In the genomic region with DNA sequence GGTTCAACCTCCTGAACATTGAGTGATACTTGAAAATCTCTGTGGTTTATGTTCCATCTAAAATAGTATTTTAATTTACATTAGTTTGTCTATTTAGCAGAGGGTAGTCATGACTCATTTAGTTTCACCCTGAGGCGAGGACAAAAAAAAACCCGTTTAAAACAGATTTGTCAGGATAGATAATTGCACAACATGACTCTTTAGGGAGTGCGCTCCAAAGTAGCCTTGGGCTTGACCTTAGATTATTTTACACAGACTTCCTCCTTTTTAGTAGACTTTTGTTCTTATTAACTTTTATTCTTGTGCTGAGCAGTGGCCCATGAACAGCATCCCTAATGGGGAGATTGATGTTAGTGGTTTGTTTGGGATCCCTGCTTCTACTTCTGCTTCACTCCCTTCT, we compare ENCODE assay signal across 31 mouse cellular contexts. TPM values are rescaled to one million over a fixed set of nuclear protein-coding genes. Genes with fewer than 3 reads are reported as not detected.
A peak's percentile ranks its signal among the peaks of the same experiment; 100 is the strongest.
DNase-seq lines count a peak whose midpoint lies in the region; ATAC-seq and TF ChIP-seq lines count a peak whose summit lies in the region.
"Had no signal": no experiment of that assay in that cellular context is flagged by ENCODE, and none has a peak within 500 bp of the region (broad histone marks: within the 10 kb centered on the region; RNA-seq: fewer than 3 reads in every experiment).

No protein-coding gene starts in this region.

- no peak overlapping the region for H3K9ac ChIP-seq in kidney, embryonic 15.5 days
- no peak overlapping the region for H3K9ac ChIP-seq in hindbrain, embryonic 16.5 days (ENCODE audit: low read depth, low read length)
- no peak overlapping the region for H3K9ac ChIP-seq in hindbrain, embryonic 13.5 days
- H3K9ac ChIP-seq: embryonic facial prominence, embryonic 13.5 days; forebrain, embryonic 12.5 days; forebrain, embryonic 15.5 days; heart, embryonic 13.5 days; hindbrain, embryonic 15.5 days; intestine, embryonic 15.5 days had no signal

- H3K9me3 ChIP-seq in kidney, embryonic 15.5 days (replicated peaks), result no peaks in the 10 kb centered on the region
- no peaks in the 10 kb centered on the region for H3K9me3 ChIP-seq in hindbrain, embryonic 16.5 days (ENCODE audit: control insufficient read depth, low read length)
- no peaks in the 10 kb centered on the region for H3K9me3 ChIP-seq in hindbrain, embryonic 13.5 days
- H3K9me3 ChIP-seq: embryonic facial prominence, embryonic 10.5 days; embryonic facial prominence, embryonic 13.5 days; forebrain, embryonic 12.5 days; forebrain, embryonic 15.5 days; heart, embryonic 10.5 days; heart, embryonic 13.5 days; hindbrain, embryonic 15.5 days; intestine, embryonic 15.5 days had no signal

- H3K27me3 ChIP-seq in kidney, embryonic 15.5 days, result no peaks in the 10 kb centered on the region
- H3K27me3 ChIP-seq in Patski, result no peaks in the 10 kb centered on the region
- no peaks in the 10 kb centered on the region for H3K27me3 ChIP-seq in hindbrain, embryonic 16.5 days (replicated peaks; ENCODE audit: control insufficient read depth, insufficient read depth, low read length)
- H3K27me3 ChIP-seq in hindbrain, embryonic 13.5 days, result no peaks in the 10 kb centered on the region
- H3K27me3 ChIP-seq: embryonic facial prominence, embryonic 13.5 days; forebrain, embryonic 12.5 days; forebrain, embryonic 15.5 days; heart, embryonic 13.5 days; hindbrain, embryonic 15.5 days; intestine, embryonic 15.5 days had no signal

- 0 out of 2 replicates have a peak, but pooled peaks have one; percentile 52 for ATAC-seq in kidney, embryonic 15.5 days (replicated peaks; ENCODE audit: low FRiP score)
- ATAC-seq in Patski, result peak; percentile 51
- no peak for ATAC-seq in hindbrain, embryonic 16.5 days
- ATAC-seq in hindbrain, embryonic 13.5 days (ENCODE audit: low FRiP score), result no peak
- ATAC-seq: CD4-positive, CD25-positive, alpha-beta regulatory T cell, adult 4 months; forebrain, embryonic 15.5 days; intestine, embryonic 15.5 days had no signal

- no peak overlapping the region for H3K27ac ChIP-seq in kidney, embryonic 15.5 days
- H3K27ac ChIP-seq in hindbrain, embryonic 16.5 days (ENCODE audit: low read depth, low read length), result no peak overlapping the region
- H3K27ac ChIP-seq in hindbrain, embryonic 13.5 days, result no peak overlapping the region
- H3K27ac ChIP-seq: embryonic facial prominence, embryonic 10.5 days; embryonic facial prominence, embryonic 13.5 days; forebrain, embryonic 12.5 days; forebrain, embryonic 15.5 days; heart, adult 2 months; heart, embryonic 10.5 days; heart, embryonic 13.5 days; hindbrain, embryonic 15.5 days; intestine, embryonic 15.5 days had no signal

- H3K4me3 ChIP-seq in kidney, embryonic 15.5 days (replicated peaks), result no peak overlapping the region
- no peak overlapping the region for H3K4me3 ChIP-seq in hindbrain, embryonic 16.5 days (ENCODE audit: low read length)
- H3K4me3 ChIP-seq in hindbrain, embryonic 13.5 days, result no peak overlapping the region
- H3K4me3 ChIP-seq: embryonic facial prominence, embryonic 10.5 days; embryonic facial prominence, embryonic 13.5 days; erythroblast, embryonic 14.5 days; forebrain, embryonic 12.5 days; forebrain, embryonic 15.5 days; heart, adult 2 months; heart, embryonic 10.5 days; heart, embryonic 13.5 days; hindbrain, embryonic 15.5 days; intestine, embryonic 15.5 days had no signal

- POLR2A ChIA-PET in Patski (lab: Charles Lee), result interaction anchor here (1.0 kb wide), 1 partner anchor 19 kb away, joined by 4 read pairs; no protein-coding TSS in a partner anchor

- in situ Hi-C loops in Patski (cut with MboI; ENCODE audit: low pct_unique_long_range_greater_than_20kb), result no loop called here

- 51% methylated on average over 3 of the region's 3 CpGs for WGBS in kidney, embryonic 15.5 days
- WGBS in hindbrain, embryonic 16.5 days, result 72% methylated on average over 3 of the region's 3 CpGs
- whole genome bisulfite sequencing in hindbrain, embryonic 13.5 days, result 81% methylated on average over 3 of the region's 3 CpGs

- TF ChIP-seq CTCF in Patski (IDR thresholded peaks at IDR 0.05), result no peak

- no peak overlapping the region for H3K4me2 ChIP-seq in kidney, embryonic 15.5 days
- no peak overlapping the region for H3K4me2 ChIP-seq in hindbrain, embryonic 16.5 days (ENCODE audit: low read length)
- H3K4me2 ChIP-seq in hindbrain, embryonic 13.5 days, result no peak overlapping the region
- H3K4me2 ChIP-seq: embryonic facial prominence, embryonic 13.5 days; forebrain, embryonic 12.5 days; forebrain, embryonic 15.5 days; heart, embryonic 13.5 days; hindbrain, embryonic 15.5 days; intestine, embryonic 15.5 days had no signal

- H3K36me3 ChIP-seq in kidney, embryonic 15.5 days, result peaks cover 74% of the 10 kb centered on the region
- peaks cover 33% of the 10 kb centered on the region for H3K36me3 ChIP-seq in hindbrain, embryonic 16.5 days (ENCODE audit: control insufficient read depth, insufficient read depth, low read length)
- H3K36me3 ChIP-seq in hindbrain, embryonic 13.5 days, result peaks cover 61% of the 10 kb centered on the region

- CTCF ChIA-PET in Patski (lab: Charles Lee), result no interaction called here

- H3K4me1 ChIP-seq in kidney, embryonic 15.5 days, result no peaks in the 10 kb centered on the region
- no peaks in the 10 kb centered on the region for H3K4me1 ChIP-seq in hindbrain, embryonic 16.5 days (ENCODE audit: control insufficient read depth, insufficient read depth, low read depth, low read length)
- H3K4me1 ChIP-seq in hindbrain, embryonic 13.5 days (replicated peaks), result 0 out of 2 replicates have a peak, but pooled peaks cover 6% of the 10 kb centered on the region
- H3K4me1 ChIP-seq: embryonic facial prominence, embryonic 10.5 days; embryonic facial prominence, embryonic 13.5 days; forebrain, embryonic 12.5 days; forebrain, embryonic 15.5 days; heart, embryonic 10.5 days; heart, embryonic 13.5 days; hindbrain, embryonic 15.5 days; intestine, embryonic 15.5 days had no signal

- no peak for DNase-seq in kidney, postnatal 14 days
- DNase-seq in 3T3-L1 (ENCODE audit: low read depth, low spot score) (peak; percentile 62), 416B (ENCODE audit: low read depth) (peak; percentile 67), Patski (ENCODE audit: low read depth, low spot score) (peak; percentile 85)
- DNase-seq in frontal cortex, adult 2 months (ENCODE audit: extremely low spot score in 1 of 2, low spot score in 1 of 2), result no peak
- DNase-seq: adrenal gland, postnatal 25 days; B cell, adult 2 months; cerebellum, adult 11 months; cerebellum, adult 2 months; cerebellum, adult 9-11 months; cerebellum, postnatal 36 days; embryo, embryonic 11 days; gastrocnemius, postnatal 10 days; gastrocnemius, postnatal 36 days; heart, adult 2 months; heart, postnatal 14 days; heart, postnatal 4 days; kidney, adult 11 months had no signal

RNA-seq across cellular contexts. Expression of a gene that starts 18.5 kb away (rescaled TPM):
- polyA plus RNA-seq in kidney, embryonic 15.5 days (2015; fragmentation: Nextera tagmentation; extraction: Ambion mirVana), result 28.2 and 30.2 TPM in 2 replicates
- 41.4 TPM for polyA plus RNA-seq in Patski (2021)
- polyA plus RNA-seq in hindbrain, embryonic 16.5 days (2015; fragmentation: Nextera tagmentation; extraction: Ambion mirVana), result 25.9 and 31.0 TPM in 2 replicates
- polyA plus RNA-seq in hindbrain, embryonic 13.5 days (2015; fragmentation: Nextera tagmentation; extraction: Ambion mirVana), result 38.7 and 39.3 TPM in 2 replicates
- polyA plus RNA-seq in frontal cortex, adult 2 months (2012; rRNA removed), result 24.6 and 29.5 TPM in 2 replicates

Comparison
In these comparisons a context has a peak if more than half of its experiments do, and no peak if none do; other contexts are left out.
1. ATAC-seq: peak in kidney, embryonic 15.5 days (single experiment) and Patski (single experiment); none in hindbrain, embryonic 16.5 days (single experiment) and hindbrain, embryonic 13.5 days (single experiment).
2. DNase-seq: peak in 3T3-L1 (single experiment), 416B (single experiment) and Patski (single experiment); none in kidney, postnatal 14 days (single experiment) and frontal cortex, adult 2 months (0 of 2).